Mouse (Mus musculus) midbrain, embryonic 13.5 days (tissue): Measurements from ENCODE around the gene Mrpl2. TPM values are rescaled to one million over a fixed set of nuclear protein-coding genes. Genes with fewer than 3 reads are reported as not detected.

Experiments used
- ATAC-seq: fragments of 200-750 bp; cut with Nextera tagmentation; 2 replicates; pipeline ENCODE4 v1.8.0; 2017; ENCODE audit warnings: mild to moderate bottlenecking, moderate TSS enrichment, moderate library complexity
- H3K27ac ChIP-seq: fragments of 300-500 bp; sonication (generic); 2 replicates; pipeline ENCODE4 v1.5.1; 2015; ENCODE audit warnings: inconsistent platforms, mild to moderate bottlenecking, moderate library complexity
- H3K27me3 ChIP-seq: fragments of 300-500 bp; sonication (generic); 2 replicates; pipeline ENCODE4 v1.6.1; 2015; ENCODE audit warnings: mild to moderate bottlenecking, inconsistent platforms
- H3K36me3 ChIP-seq: fragments of 300-500 bp; sonication (generic); 2 replicates; pipeline ENCODE4 v1.6.1; 2015; ENCODE audit warnings: mild to moderate bottlenecking, inconsistent platforms
- H3K4me1 ChIP-seq: fragments of 300-500 bp; sonication (generic); replicated peaks from 2 replicates; pipeline ENCODE4 v1.6.1; 2015; ENCODE audit warnings: inconsistent platforms
- H3K4me2 ChIP-seq: fragments of 300-500 bp; sonication (generic); replicated peaks from 2 replicates; pipeline ENCODE4 v1.6.1; 2015; ENCODE audit warnings: moderate library complexity, mild to moderate bottlenecking, inconsistent platforms
- H3K4me3 ChIP-seq: fragments of 300-500 bp; sonication (generic); replicated peaks from 2 replicates; pipeline ENCODE4 v1.5.1; 2015; ENCODE audit warnings: mild to moderate bottlenecking, inconsistent platforms
- H3K9ac ChIP-seq: fragments of 300-500 bp; sonication (generic); replicated peaks from 2 replicates; pipeline ENCODE4 v1.6.1; 2015; ENCODE audit warnings: mild to moderate bottlenecking, inconsistent platforms
- H3K9me3 ChIP-seq: fragments of 300-500 bp; sonication (generic); 2 replicates; pipeline ENCODE4 v1.6.1; 2016; ENCODE audit warnings: mild to moderate bottlenecking, inconsistent platforms
- WGBS: fragments of 180-500 bp; shearing (Covaris S2); methylation state at CpG from one replicate; pipeline ENCODE4 v1.1.7; 2015; 5-methylcytosine and 5-hydroxymethylcytosine counted together
- polyA plus RNA-seq: library from polyadenylated mRNA; unstranded; fragments of >200 nt; fragmentation: Nextera tagmentation; extraction: Ambion mirVana; gene quantifications from 2 replicates; pipeline ENCODE4 v1.2.1, GENCODE M21; 2015

Gene Mrpl2
- polyA plus RNA-seq: 75.1 and 89.5 TPM in 2 replicates

- Histone ChIP-seq H3K36me3 (peaks cover 31% of the 10 kb centered on the region), H3K4me2 (peak within 1 kb of the TSS; percentile 89), H3K27ac (peak within 1 kb of the TSS; percentile 83), H3K4me1 (peaks cover 39% of the 10 kb centered on the region), H3K27me3 (no peaks in the 10 kb centered on the region), H3K9me3 (no peaks in the 10 kb centered on the region), H3K4me3 (peak within 1 kb of the TSS; percentile 72), H3K9ac (peak within 1 kb of the TSS; percentile 81)
- peak; percentile 72 for ATAC-seq
- under 1% methylated on average over 53 of the region's 53 CpGs for WGBS
Observed at GRCm38 (mm10) chr17:46645561-46646321, at the start of gene Mrpl2, which contains the start of gene Klc4. Mrpl2 (plus strand) TSS chr17:46646229. Klc4 (minus strand) TSS chr17:46646022.

GRCm38 (mm10) chr17:46597956-46598355 lies 48.1 kb upstream of the Mrpl2 start:
- Histone ChIP-seq H3K27me3 (no peaks in the 10 kb centered on the region), H3K9me3 (no peaks in the 10 kb centered on the region), H3K4me2 (no peak overlapping the region), H3K27ac (no peak overlapping the region), H3K4me3 (no peak overlapping the region), H3K4me1 (peaks cover 18% of the 10 kb centered on the region), H3K36me3 (0 out of 2 replicates have a peak, but pooled peaks cover 6% of the 10 kb centered on the region), H3K9ac (no peak overlapping the region)
- no peak for ATAC-seq
- 93% methylated on average over 11 of the region's 11 CpGs for WGBS

- H3K27ac ChIP-seq: no peak overlapping the region
- WGBS: 83% methylated on average over 4 of the region's 4 CpGs
- H3K27me3 ChIP-seq: no peaks in the 10 kb centered on the region
- H3K36me3 ChIP-seq: 0 out of 2 replicates have a peak, but pooled peaks cover 6% of the 10 kb centered on the region
- no peak overlapping the region for H3K4me3 ChIP-seq
- H3K9me3 ChIP-seq: no peaks in the 10 kb centered on the region
- no peak overlapping the region for H3K4me2 ChIP-seq
- peaks cover 18% of the 10 kb centered on the region for H3K4me1 ChIP-seq
- ATAC-seq: no peak
- no peak overlapping the region for H3K9ac ChIP-seq
Observed at GRCm38 (mm10) chr17:46598963-46599362, 47.1 kb upstream of the Mrpl2 start.

- 92% methylated on average over 2 of the region's 2 CpGs for WGBS
- ATAC-seq: no peak
- 0 out of 2 replicates have a peak, but pooled peaks cover 6% of the 10 kb centered on the region for H3K36me3 ChIP-seq
Observed at GRCm38 (mm10) chr17:46600569-46600968, 45.5 kb upstream of the Mrpl2 start.

GRCm38 (mm10) chr17:46602212-46602611 lies 43.8 kb upstream of the Mrpl2 start:
- 83% methylated on average over 9 of the region's 9 CpGs for WGBS
- Histone ChIP-seq H3K27ac (no peak overlapping the region), H3K4me2 (no peak overlapping the region), H3K4me1 (peaks cover 25% of the 10 kb centered on the region), H3K9ac (no peak overlapping the region), H3K9me3 (no peaks in the 10 kb centered on the region), H3K36me3 (no peaks in the 10 kb centered on the region), H3K27me3 (no peaks in the 10 kb centered on the region), H3K4me3 (no peak overlapping the region)
- ATAC-seq: no peak

More at GRCm38 (mm10) chr17:46600569-46600968, 45.5 kb upstream of the Mrpl2 start:
- H3K4me2 ChIP-seq: no peak overlapping the region
- peaks cover 19% of the 10 kb centered on the region for H3K4me1 ChIP-seq
- no peaks in the 10 kb centered on the region for H3K9me3 ChIP-seq
- no peak overlapping the region for H3K27ac ChIP-seq
- H3K9ac ChIP-seq: no peak overlapping the region
- H3K27me3 ChIP-seq: no peaks in the 10 kb centered on the region
- H3K4me3 ChIP-seq: no peak overlapping the region

- Histone ChIP-seq H3K27me3 (no peaks in the 10 kb centered on the region), H3K9ac (no peak overlapping the region), H3K27ac (no peak overlapping the region), H3K4me3 (no peak overlapping the region), H3K4me1 (peaks cover 24% of the 10 kb centered on the region), H3K9me3 (no peaks in the 10 kb centered on the region), H3K36me3 (no peaks in the 10 kb centered on the region), H3K4me2 (no peak overlapping the region)
- ATAC-seq: no peak
- WGBS: 100% methylated on average over 4 of the region's 4 CpGs
Observed at GRCm38 (mm10) chr17:46603229-46603628, 42.8 kb upstream of the Mrpl2 start.

- Histone ChIP-seq H3K27ac (peak overlapping the region; percentile 65), H3K9me3 (no peaks in the 10 kb centered on the region), H3K4me2 (no peak overlapping the region), H3K4me1 (peaks cover 26% of the 10 kb centered on the region), H3K27me3 (no peaks in the 10 kb centered on the region), H3K9ac (no peak overlapping the region), H3K4me3 (no peak overlapping the region), H3K36me3 (no peaks in the 10 kb centered on the region)
- 50% methylated on average over 5 of the region's 5 CpGs for WGBS
- peak; percentile 19; the same call in 1 of the 2 replicates for ATAC-seq
Observed at GRCm38 (mm10) chr17:46605126-46605525, 40.9 kb upstream of the Mrpl2 start.

GRCm38 (mm10) chr17:46605987-46606386 lies 40.0 kb upstream of the Mrpl2 start:
- H3K9ac ChIP-seq: no peak overlapping the region
- H3K4me1 ChIP-seq: peaks cover 27% of the 10 kb centered on the region
- no peaks in the 10 kb centered on the region for H3K36me3 ChIP-seq
- 81% methylated on average over 12 of the region's 12 CpGs for WGBS
- no peak for ATAC-seq
- H3K27ac ChIP-seq: peak overlapping the region; percentile 65; the same call in 1 of the 2 replicates
- no peak overlapping the region for H3K4me2 ChIP-seq
- H3K9me3 ChIP-seq: no peaks in the 10 kb centered on the region
- no peak overlapping the region for H3K4me3 ChIP-seq
- no peaks in the 10 kb centered on the region for H3K27me3 ChIP-seq

GRCm38 (mm10) chr17:46609721-46610514 lies 36.1 kb upstream of the Mrpl2 start:
- 74% methylated on average over 15 of the region's 15 CpGs for WGBS
- no peak overlapping the region for H3K27ac ChIP-seq
- no peak for ATAC-seq
- no peaks in the 10 kb centered on the region for H3K27me3 ChIP-seq
- H3K9me3 ChIP-seq: no peaks in the 10 kb centered on the region
- no peak overlapping the region for H3K4me3 ChIP-seq
- peaks cover 42% of the 10 kb centered on the region for H3K4me1 ChIP-seq
- H3K9ac ChIP-seq: no peak overlapping the region
- no peaks in the 10 kb centered on the region for H3K36me3 ChIP-seq
- H3K4me2 ChIP-seq: no peak overlapping the region

- Histone ChIP-seq H3K4me2 (no peak overlapping the region), H3K4me3 (no peak overlapping the region), H3K27me3 (no peaks in the 10 kb centered on the region), H3K9me3 (no peaks in the 10 kb centered on the region), H3K36me3 (no peaks in the 10 kb centered on the region), H3K9ac (no peak overlapping the region), H3K27ac (no peak overlapping the region), H3K4me1 (peaks cover 33% of the 10 kb centered on the region)
- ATAC-seq: no peak
- WGBS: 97% methylated on average over 6 of the region's 6 CpGs
Observed at GRCm38 (mm10) chr17:46611316-46611715, 34.7 kb upstream of the Mrpl2 start.

- no peaks in the 10 kb centered on the region for H3K36me3 ChIP-seq
- H3K4me2 ChIP-seq: no peak overlapping the region
- no peaks in the 10 kb centered on the region for H3K27me3 ChIP-seq
- H3K9ac ChIP-seq: no peak overlapping the region
- no peaks in the 10 kb centered on the region for H3K9me3 ChIP-seq
- WGBS: 69% methylated on average over 2 of the region's 2 CpGs
- no peak overlapping the region for H3K27ac ChIP-seq
- H3K4me3 ChIP-seq: no peak overlapping the region
- H3K4me1 ChIP-seq: peaks cover 37% of the 10 kb centered on the region
- no peak for ATAC-seq
Observed at GRCm38 (mm10) chr17:46612189-46612588, 33.8 kb upstream of the Mrpl2 start.

GRCm38 (mm10) chr17:46612820-46613219 lies 33.2 kb upstream of the Mrpl2 start:
- Histone ChIP-seq H3K4me1 (peaks cover 44% of the 10 kb centered on the region), H3K27me3 (no peaks in the 10 kb centered on the region), H3K9ac (no peak overlapping the region), H3K36me3 (no peaks in the 10 kb centered on the region), H3K9me3 (no peaks in the 10 kb centered on the region), H3K27ac (no peak overlapping the region), H3K4me2 (no peak overlapping the region), H3K4me3 (no peak overlapping the region)
- no peak for ATAC-seq
- 56% methylated on average over 4 of the region's 4 CpGs for WGBS
